Mouse (Mus musculus): ENCODE measurements at regions not wholly inside any gene's neighbourhood (a gene's known extent, or its start where the extent isn't known, plus 50 kb on each side); places are given as distances from the start of the nearest gene placed in this dataset.
"Not testable (repeated sequence)": the region's sequence is repeated elsewhere in the genome, so short reads cannot be mapped to it uniquely, and the experiment has no call there.

GRCm38 (mm10) chr9:116425400-116425799 is 250.2 kb upstream of the Tgfbr2 start:
- not testable (repeated sequence) for ATAC-seq

GRCm38 (mm10) chr9:116415021-116415420 is 239.9 kb upstream of the Tgfbr2 start:
- no peak for ATAC-seq

GRCm38 (mm10) chr9:116411067-116411466 is 235.9 kb upstream of the Tgfbr2 start:
- ATAC-seq: no peak

DNA sequence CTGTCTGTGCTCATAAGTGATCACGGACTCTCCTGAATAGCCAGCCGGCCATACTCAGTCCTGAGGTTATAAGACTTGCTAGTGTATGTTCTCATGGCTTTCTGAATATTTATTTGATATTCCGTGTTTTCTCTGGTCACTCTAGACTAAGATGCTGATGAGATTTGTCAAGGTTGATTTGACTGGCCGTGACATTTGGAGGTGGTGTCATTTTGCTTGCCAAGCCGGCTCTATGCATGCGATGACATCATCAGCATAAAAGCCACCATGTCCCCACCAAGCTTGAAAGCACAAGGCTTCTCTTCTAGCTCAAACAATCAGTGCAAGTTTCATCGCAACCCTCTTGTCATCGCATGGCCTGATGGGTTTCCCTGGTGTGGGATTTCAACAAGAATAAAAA is 235.3 kb upstream of the Tgfbr2 start:
- ATAC-seq: no peak

GRCm38 (mm10) chr9:116408116-116408515 is 233.0 kb upstream of the Tgfbr2 start:
- ATAC-seq: no peak

DNA sequence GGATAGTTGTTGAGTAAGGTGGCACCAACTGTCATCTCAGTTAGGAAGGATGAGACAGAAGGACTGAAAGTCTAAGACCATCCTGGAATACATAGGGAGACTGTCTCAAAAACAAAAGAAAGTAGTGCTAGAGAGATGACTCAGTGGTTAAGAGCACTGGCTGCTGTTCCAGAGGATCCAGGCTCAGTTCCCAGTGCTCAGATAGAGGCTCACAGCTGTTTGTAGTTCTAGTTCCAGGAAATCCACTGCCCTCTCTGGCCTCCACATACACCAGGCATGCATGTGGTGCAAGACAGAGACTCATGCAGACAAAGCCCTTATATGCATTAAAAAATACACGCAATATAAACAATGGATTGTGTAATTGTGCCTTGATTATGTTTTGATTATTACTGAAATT is 229.9 kb upstream of the Tgfbr2 start:
- no peak for ATAC-seq

- no peak for ATAC-seq
Observed at GRCm38 (mm10) chr9:116401821-116402220, 226.7 kb upstream of the Tgfbr2 start.

DNA sequence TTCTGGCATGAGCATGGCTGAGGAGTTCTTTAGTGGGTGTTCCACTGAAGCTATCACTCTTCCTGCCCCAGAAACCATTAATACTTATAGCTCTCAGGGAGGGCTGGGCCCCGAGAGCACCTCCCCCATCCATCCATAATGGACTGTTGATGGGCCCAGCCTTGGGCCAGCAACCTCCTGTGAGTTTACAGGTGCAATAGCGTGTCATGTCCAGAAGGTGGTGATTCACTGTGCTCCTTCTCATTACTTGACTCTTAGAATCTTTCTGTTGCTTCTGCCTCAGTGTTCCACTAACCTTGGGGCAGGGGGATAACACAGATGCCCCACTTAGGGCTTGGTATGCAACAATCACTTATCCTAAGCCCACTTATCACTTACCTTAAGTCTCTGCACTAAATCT is 225.1 kb upstream of the Tgfbr2 start:
- no peak for ATAC-seq

DNA sequence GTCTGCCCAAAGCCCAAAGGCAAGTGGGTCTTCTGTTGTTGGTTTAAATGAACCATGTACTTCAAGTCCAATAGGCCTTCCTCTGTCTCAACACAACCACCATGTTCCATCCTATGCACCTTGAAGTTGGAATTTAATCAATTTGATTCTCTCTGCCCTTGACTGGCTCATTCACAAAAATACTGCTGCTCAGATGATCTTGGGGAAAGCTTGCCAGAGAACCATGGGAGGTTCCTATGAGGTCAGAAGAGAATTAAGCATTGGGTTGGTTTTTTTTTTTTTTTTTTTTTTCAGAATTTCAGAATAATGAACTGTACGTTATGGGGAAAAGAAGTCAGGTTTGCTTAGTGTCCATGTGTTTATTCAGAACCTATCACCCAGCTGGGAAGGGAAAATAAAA is 224.1 kb upstream of the Tgfbr2 start:
- ATAC-seq: no peak

DNA sequence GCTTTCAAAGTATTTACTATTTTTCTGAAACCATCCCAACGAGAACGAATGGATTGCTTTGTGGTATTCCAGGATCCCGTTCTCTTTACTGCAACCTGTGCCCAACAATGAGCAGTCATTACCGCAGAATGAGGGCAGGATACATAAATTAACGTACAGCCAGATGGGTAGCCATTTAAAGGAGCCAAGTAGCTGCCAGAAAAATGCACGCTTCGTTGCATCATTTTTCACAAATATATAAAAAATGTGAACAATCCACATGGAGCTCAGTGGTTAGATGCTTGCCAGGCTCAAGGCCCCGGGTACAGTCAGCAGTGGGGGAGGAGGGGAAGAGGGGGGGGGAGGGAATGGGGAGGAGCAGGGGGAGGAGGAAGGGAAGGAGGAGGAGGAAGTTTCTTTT is 217.1 kb upstream of the Tgfbr2 start:
- ATAC-seq: no peak

DNA sequence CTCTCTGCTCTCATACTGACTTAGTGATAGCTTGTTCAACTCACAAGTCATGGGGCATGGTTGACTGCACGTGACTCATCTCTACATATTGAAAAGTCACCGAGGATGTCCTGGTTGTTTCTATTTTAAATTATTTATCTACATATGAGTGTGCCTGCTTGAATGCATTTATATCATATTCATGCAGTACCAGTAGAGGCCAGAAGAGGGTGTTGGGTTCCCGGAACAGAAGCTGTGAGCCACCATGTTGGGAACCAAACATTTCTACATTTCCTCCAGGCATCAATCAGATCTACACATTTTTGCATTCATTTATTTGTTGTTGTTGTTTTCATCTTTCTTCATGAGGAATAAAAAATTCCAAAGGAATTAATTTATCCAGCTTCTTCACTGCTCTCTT is 214.6 kb upstream of the Tgfbr2 start:
- no peak for ATAC-seq

- no peak for ATAC-seq
Observed at GRCm38 (mm10) chr9:116388863-116389262, 213.7 kb upstream of the Tgfbr2 start.

- ATAC-seq: no peak
Observed at GRCm38 (mm10) chr9:116388025-116388424, 212.9 kb upstream of the Tgfbr2 start.

DNA sequence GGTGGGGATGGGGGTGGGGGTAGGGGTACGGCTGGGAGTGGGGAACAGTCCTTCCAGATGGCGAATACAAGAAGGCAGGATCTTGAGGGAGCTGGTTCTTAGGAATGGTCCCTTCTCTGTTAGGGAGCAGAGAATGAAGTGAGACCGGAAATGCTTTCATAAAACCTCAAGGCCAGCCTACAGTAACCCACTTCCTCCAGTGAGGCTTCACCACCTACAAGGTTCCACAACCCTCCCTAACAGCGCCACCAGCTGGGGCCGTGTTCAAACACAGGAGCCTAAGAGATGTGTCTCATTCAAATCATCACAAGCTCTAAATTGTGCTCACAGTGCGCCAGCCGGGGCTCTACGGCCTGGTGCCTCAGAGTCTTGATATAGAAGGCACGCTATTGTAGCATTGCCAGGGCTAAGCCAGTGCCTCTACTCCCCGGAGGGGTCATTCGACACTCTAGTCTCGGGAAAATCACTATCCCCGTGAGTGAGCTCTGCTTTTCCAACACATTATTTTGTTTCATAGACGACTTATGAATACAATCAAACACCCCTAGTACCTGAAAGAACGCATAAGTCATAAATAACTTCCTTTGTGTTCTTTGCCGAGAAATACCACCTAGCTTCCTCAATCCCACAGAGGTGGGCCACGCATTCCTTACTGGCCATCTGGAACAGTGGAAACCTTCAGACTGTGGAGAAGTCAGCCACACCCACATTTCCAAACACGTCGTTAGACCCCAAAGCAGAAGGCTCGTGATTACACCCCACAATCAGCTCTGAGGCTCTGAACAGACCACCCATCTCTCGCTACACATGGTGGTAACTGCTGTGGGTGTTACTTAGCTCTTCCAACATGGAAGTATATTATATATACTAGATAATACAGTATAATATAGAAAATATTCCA is 209.3 kb upstream of the Tgfbr2 start:
- ATAC-seq: peak; percentile 100

DNA sequence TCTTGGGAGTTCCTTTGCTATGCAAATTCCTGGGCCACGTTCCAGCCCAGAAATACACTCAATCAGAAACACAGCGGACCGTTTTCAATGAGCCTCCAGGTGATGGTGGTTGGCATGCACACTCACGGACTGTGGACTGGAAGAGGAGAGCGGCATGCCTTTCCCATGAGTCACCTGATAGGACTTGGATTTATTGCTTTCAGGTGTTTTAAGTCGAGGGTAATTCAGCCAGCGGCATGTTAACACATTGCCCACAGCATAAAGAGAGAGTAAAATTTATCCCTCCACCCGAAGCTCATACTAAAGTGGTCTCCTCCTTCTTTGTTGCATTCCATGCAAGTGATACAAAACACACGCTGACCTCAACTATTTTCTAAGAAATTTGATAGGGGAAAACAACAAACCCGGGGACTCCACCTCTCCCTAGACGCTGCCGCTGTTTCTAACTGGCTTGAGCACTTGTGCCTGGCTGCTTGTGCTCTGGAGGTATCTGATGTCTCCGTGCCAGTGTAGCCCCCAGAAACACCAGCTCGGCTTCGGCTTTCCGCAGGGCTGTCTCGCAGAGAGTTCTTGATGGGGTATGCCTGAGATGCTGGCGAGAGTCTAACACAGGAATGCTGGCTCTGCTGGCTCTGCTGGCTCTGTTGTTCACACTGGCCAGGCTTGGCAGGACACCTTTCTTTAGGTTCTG is 208.4 kb upstream of the Tgfbr2 start:
- no peak for ATAC-seq

GRCm38 (mm10) chr9:116377706-116378105 is 202.5 kb upstream of the Tgfbr2 start:
- ATAC-seq: no peak

- ATAC-seq: no peak
Observed at GRCm38 (mm10) chr9:116375658-116376357, 200.6 kb upstream of the Tgfbr2 start.

DNA sequence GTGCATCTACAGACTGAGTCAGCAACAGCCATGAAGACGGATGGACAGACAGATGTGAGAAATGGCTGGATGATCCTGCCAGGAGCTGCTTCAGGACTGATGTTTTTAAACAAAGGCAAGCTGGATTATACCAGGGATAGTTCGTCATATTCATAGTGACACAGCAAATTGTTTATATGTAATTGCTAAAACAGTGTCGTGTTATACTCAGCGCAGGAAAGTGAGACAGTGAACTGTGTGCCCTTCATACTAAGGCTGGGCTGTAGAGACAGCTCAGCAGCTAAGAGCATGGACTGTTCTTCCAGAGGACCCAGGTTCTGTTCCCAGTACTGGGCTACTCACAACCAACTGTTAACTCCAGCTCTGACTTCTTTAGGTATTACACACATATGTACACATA is 199.2 kb upstream of the Tgfbr2 start:
- ATAC-seq: no peak

GRCm38 (mm10) chr9:116373396-116373795 is 198.2 kb upstream of the Tgfbr2 start:
- no peak for ATAC-seq

- peak; percentile 66 for ATAC-seq
Observed at GRCm38 (mm10) chr9:116369059-116369718, 194.0 kb upstream of the Tgfbr2 start.

DNA sequence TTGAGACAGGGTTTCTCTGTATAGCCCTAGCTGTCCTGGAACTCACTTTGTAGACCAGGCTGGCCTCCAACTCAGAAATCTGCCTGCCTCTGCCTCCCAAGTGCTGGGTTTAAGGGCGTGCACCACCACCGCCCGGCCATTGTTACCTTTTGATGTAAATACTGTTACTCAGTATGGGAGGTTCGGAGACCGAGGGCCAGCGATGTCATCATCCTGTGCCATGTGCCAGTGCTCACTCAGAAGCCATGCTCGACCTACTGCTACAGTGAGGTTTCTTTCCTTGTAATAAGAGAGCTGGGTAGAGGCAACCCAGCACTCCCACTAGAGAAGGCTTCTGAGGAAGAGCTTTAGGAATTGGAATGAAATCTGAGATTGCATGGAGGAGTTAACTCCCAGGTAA is 191.6 kb upstream of the Tgfbr2 start:
- ATAC-seq: no peak

DNA sequence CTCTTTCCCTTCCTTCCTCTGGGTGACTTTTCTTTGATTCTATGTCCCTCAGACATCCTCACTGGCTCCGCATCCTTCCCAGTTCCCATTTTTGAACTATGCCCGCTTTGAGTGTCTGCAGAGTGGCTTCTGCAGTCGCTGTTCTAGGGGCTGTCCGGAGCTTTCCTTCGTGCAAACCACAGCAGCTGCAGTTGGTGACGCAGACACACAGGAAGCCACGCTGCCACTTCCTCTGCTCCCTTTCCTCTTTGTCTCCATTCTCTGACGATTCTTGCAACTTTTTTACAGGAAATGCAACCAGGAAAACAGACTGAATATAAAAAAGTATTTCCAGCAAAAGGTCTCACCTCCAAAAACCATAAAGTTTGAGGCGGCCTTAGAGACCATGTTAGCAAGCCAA is 191.0 kb upstream of the Tgfbr2 start:
- ATAC-seq: peak; percentile 87

DNA sequence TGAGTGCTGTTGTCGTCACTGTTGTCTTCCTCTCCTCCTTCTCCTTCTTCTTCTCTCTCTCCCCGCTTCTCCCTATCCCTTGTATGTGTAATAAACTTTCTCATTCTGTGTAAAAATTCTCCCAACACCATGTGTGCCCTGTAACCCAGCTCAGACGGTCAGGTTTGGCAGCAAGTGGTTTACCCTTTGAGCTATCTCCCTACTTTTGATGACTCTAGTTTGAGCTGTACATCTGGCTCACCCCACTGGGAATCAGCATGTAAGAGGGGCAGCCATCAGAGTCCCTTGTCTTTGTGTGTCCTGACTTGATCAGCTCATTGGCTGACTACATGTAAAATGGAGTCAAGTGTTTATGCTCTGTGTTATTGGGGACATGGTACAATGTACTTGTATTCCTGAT is 190.5 kb upstream of the Tgfbr2 start:
- ATAC-seq: peak; percentile 38
